Mouse (Mus musculus): ENCODE data around the gene Lrrk1. TPM values are rescaled to one million over a fixed set of nuclear protein-coding genes. Genes with fewer than 3 reads are reported as not detected.
A peak's percentile ranks its signal among the peaks of the same experiment; 100 is the strongest.

Lrrk1 gene
- polyA plus RNA-seq, 1 experiment: 76.4 TPM

GRCm38 (mm10) chr7:66387419-66387812 lies 734 bp downstream of the Lrrk1 start:
- no peak for TF ChIP-seq POLR2A (IDR thresholded peaks at IDR 0.05; ENCODE audit: borderline replicate concordance, extremely low read depth, low read depth, low read length)
- TF ChIP-seq CTCF (IDR thresholded peaks at IDR 0.05; ENCODE audit: insufficient read depth, low read length): no peak
- Histone ChIP-seq H3K4me3 (replicated peaks; ENCODE audit: extremely low read depth, low read depth, low read length) (peak overlapping the region; percentile 87), H3K4me1 (ENCODE audit: control insufficient read depth, insufficient read depth, low read length) (peaks cover 6% of the 10 kb centered on the region)
- DNase-seq: peak; percentile 47
- WGBS: 2% methylated on average over 13 of the region's 13 CpGs

GRCm38 (mm10) chr7:66386411-66386810 lies 1.7 kb downstream of the Lrrk1 start:
- WGBS: 95% methylated on average over 6 of the region's 6 CpGs
- Histone ChIP-seq H3K4me1 (ENCODE audit: control insufficient read depth, insufficient read depth, low read length) (peaks cover 6% of the 10 kb centered on the region), H3K4me3 (replicated peaks; ENCODE audit: extremely low read depth, low read depth, low read length) (no peak overlapping the region)
- TF ChIP-seq POLR2A (IDR thresholded peaks at IDR 0.05; ENCODE audit: borderline replicate concordance, extremely low read depth, low read depth, low read length) (no peak), CTCF (IDR thresholded peaks at IDR 0.05; ENCODE audit: insufficient read depth, low read length) (no peak)
- DNase-seq: no peak

- Histone ChIP-seq H3K4me3 (replicated peaks; ENCODE audit: extremely low read depth, low read depth, low read length) (no peak overlapping the region), H3K4me1 (ENCODE audit: control insufficient read depth, insufficient read depth, low read length) (peaks cover 6% of the 10 kb centered on the region)
- DNase-seq: no peak
- 93% methylated on average over 12 of the region's 12 CpGs for WGBS
- TF ChIP-seq POLR2A (IDR thresholded peaks at IDR 0.05; ENCODE audit: borderline replicate concordance, extremely low read depth, low read depth, low read length) (no peak), CTCF (IDR thresholded peaks at IDR 0.05; ENCODE audit: insufficient read depth, low read length) (no peak)
Observed at GRCm38 (mm10) chr7:66385826-66386225, 2.3 kb downstream of the Lrrk1 start.

DNA sequence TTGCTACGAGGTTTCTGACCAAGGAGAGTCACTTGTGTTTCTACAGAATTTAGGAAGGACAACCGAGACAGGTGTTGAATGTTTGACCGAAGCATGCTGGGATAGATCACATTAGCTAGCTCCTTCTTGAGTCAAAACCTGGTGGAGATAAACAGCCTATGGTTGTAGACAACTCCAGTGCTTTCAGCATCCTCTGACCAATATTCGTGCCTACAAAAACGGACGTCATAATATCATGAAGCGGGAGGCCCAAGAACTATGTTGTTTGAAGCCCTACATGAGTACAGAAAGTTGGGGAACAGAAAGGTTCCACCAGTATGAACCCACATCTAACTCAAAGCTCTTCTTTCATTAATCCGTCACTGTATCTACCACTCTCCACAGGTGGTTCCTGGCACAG lies 3.3 kb downstream of the Lrrk1 start:
- TF ChIP-seq POLR2A (IDR thresholded peaks at IDR 0.05; ENCODE audit: borderline replicate concordance, extremely low read depth, low read depth, low read length) (no peak), CTCF (IDR thresholded peaks at IDR 0.05; ENCODE audit: insufficient read depth, low read length) (no peak)

GRCm38 (mm10) chr7:66384213-66384612 lies 3.9 kb downstream of the Lrrk1 start:
- H3K4me1 ChIP-seq (ENCODE audit: control insufficient read depth, insufficient read depth, low read length): peaks cover 6% of the 10 kb centered on the region
- DNase-seq: no peak
- no peak overlapping the region for H3K4me3 ChIP-seq (replicated peaks; ENCODE audit: extremely low read depth, low read depth, low read length)
- 14% methylated on average over 5 of the region's 5 CpGs for WGBS
- TF ChIP-seq CTCF (IDR thresholded peaks at IDR 0.05; ENCODE audit: insufficient read depth, low read length) (no peak), POLR2A (IDR thresholded peaks at IDR 0.05; ENCODE audit: borderline replicate concordance, extremely low read depth, low read depth, low read length) (no peak)

More for the DNA sequence above, 3.3 kb downstream of the Lrrk1 start:
- WGBS: 78% methylated on average over 8 of the region's 8 CpGs
- DNase-seq: no peak
- H3K4me3 ChIP-seq (replicated peaks; ENCODE audit: extremely low read depth, low read depth, low read length): no peak overlapping the region
- peaks cover 6% of the 10 kb centered on the region for H3K4me1 ChIP-seq (ENCODE audit: control insufficient read depth, insufficient read depth, low read length)

DNA sequence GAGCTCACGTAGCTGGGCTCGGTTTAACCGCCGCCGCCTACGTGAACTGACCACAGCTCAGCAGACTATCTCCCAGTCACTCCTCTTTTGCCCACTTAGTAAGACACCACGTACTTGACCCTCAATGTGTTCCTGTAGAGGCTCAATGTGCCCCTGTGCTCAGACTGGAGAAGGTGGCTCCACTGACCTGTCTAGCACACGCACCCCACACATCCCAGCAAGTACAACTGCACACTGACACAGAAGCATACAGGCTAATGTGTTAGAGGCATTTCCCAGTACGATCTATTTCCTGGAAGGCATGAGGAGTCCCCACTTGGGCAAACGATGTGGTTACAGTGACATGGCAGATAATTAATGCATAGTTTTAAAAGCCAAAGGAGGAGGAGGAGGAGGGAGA lies 11.6 kb downstream of the Lrrk1 start:
- peaks cover 16% of the 10 kb centered on the region for H3K4me1 ChIP-seq (ENCODE audit: control insufficient read depth, insufficient read depth, low read length)
- TF ChIP-seq POLR2A (IDR thresholded peaks at IDR 0.05; ENCODE audit: borderline replicate concordance, extremely low read depth, low read depth, low read length) (no peak), CTCF (IDR thresholded peaks at IDR 0.05; ENCODE audit: insufficient read depth, low read length) (no peak)
- DNase-seq: no peak
- 58% methylated on average over 10 of the region's 10 CpGs for WGBS
- H3K4me3 ChIP-seq (replicated peaks; ENCODE audit: extremely low read depth, low read depth, low read length): peak overlapping the region; percentile 45

DNA sequence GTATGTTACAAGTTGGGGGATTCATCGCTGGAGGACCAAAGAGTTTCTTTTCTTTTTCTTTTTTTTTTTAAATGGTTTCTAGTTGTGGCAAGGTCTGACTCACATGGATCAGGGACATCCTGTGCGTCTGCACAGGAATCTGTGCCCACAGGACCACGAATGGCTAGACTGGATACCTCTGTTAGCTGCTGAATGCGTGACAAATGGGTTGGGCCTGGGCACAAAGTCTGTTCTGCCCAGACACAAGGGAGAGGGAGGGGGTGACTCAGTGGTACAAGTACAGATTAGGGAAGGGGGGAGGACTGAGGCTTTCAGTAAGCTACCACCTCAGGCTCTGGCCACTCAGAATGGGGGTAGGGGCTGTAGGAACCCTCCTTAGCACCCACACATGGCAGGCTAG lies 12.4 kb downstream of the Lrrk1 start:
- TF ChIP-seq CTCF (IDR thresholded peaks at IDR 0.05; ENCODE audit: insufficient read depth, low read length) (no peak), POLR2A (IDR thresholded peaks at IDR 0.05; ENCODE audit: borderline replicate concordance, extremely low read depth, low read depth, low read length) (no peak)
- no peak overlapping the region for H3K4me3 ChIP-seq (replicated peaks; ENCODE audit: extremely low read depth, low read depth, low read length)
- H3K4me1 ChIP-seq (ENCODE audit: control insufficient read depth, insufficient read depth, low read length): peaks cover 16% of the 10 kb centered on the region
- no peak for DNase-seq
- 78% methylated on average over 4 of the region's 4 CpGs for WGBS

GRCm38 (mm10) chr7:66373391-66373790 lies 14.8 kb downstream of the Lrrk1 start:
- no peak overlapping the region for H3K4me3 ChIP-seq (replicated peaks; ENCODE audit: extremely low read depth, low read depth, low read length)
- peaks cover 20% of the 10 kb centered on the region for H3K4me1 ChIP-seq (ENCODE audit: control insufficient read depth, insufficient read depth, low read length)
- TF ChIP-seq POLR2A (IDR thresholded peaks at IDR 0.05; ENCODE audit: borderline replicate concordance, extremely low read depth, low read depth, low read length) (no peak), CTCF (IDR thresholded peaks at IDR 0.05; ENCODE audit: insufficient read depth, low read length) (no peak)
- 86% methylated on average over 3 of the region's 3 CpGs for WGBS
- DNase-seq: no peak

GRCm38 (mm10) chr7:66370970-66371369 lies 17.2 kb downstream of the Lrrk1 start:
- DNase-seq: no peak
- Histone ChIP-seq H3K4me1 (ENCODE audit: control insufficient read depth, insufficient read depth, low read length) (peaks cover 12% of the 10 kb centered on the region), H3K4me3 (replicated peaks; ENCODE audit: extremely low read depth, low read depth, low read length) (no peak overlapping the region)
- WGBS: 84% methylated on average over 6 of the region's 6 CpGs
- no peak for TF ChIP-seq POLR2A (IDR thresholded peaks at IDR 0.05; ENCODE audit: borderline replicate concordance, extremely low read depth, low read depth, low read length)
- no peak for TF ChIP-seq CTCF (IDR thresholded peaks at IDR 0.05; ENCODE audit: insufficient read depth, low read length)

GRCm38 (mm10) chr7:66369934-66370445 lies 18.2 kb downstream of the Lrrk1 start:
- 55% methylated on average over 5 of the region's 5 CpGs for WGBS
- no peak overlapping the region for H3K4me3 ChIP-seq (replicated peaks; ENCODE audit: extremely low read depth, low read depth, low read length)
- no peak for DNase-seq

More at GRCm38 (mm10) chr7:66369934-66370445, 18.2 kb downstream of the Lrrk1 start:
- TF ChIP-seq CTCF (IDR thresholded peaks at IDR 0.05; ENCODE audit: insufficient read depth, low read length) (no peak), POLR2A (IDR thresholded peaks at IDR 0.05; ENCODE audit: borderline replicate concordance, extremely low read depth, low read depth, low read length) (no peak)
- H3K4me1 ChIP-seq (ENCODE audit: control insufficient read depth, insufficient read depth, low read length): peaks cover 11% of the 10 kb centered on the region
